ENCODE assay signal across 26 mouse cellular contexts in the genomic region with DNA sequence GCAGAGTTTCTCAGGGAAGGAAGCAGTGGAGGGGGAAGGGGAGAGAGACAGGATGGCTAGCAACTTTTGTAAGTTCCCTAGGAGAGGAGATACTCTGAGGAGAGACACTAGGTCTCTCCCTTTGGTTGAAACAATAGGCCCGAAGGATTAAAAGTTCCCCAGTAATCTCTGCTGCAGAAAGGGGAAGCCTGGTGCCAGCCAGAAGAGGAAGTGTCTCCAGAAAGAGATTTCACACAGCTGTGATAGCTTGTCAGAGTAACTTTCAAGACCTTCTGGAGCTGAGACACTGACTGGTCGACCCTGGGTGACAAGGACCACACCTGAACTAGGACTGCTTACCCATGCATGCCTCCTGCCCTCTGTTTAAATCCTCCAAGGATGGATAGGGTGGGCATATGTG. TPM values are rescaled to one million over a fixed set of nuclear protein-coding genes. Genes with fewer than 3 reads are reported as not detected.
DNase-seq lines count a peak whose midpoint lies in the region; ATAC-seq lines count a peak whose summit lies in the region.
"Had no signal": no experiment of that assay in that cellular context is flagged by ENCODE, and none has a peak within 500 bp of the region (broad histone marks: within the 10 kb centered on the region; RNA-seq: fewer than 3 reads in every experiment).

No protein-coding gene starts in this region.

- peaks cover 79% of the 10 kb centered on the region for H3K4me1 ChIP-seq in heart, embryonic 13.5 days

- H3K4me2 ChIP-seq in heart, embryonic 13.5 days: no peak overlapping the region
- H3K4me2 ChIP-seq: heart, embryonic 15.5 days; hindbrain, embryonic 13.5 days; limb, embryonic 13.5 days; liver, embryonic 11.5 days; midbrain, embryonic 12.5 days; neural tube, embryonic 13.5 days had no signal

- ATAC-seq in heart, embryonic 13.5 days (ENCODE audit: extremely low read depth, insufficient number of reproducible peaks, low FRiP score, low TSS enrichment): no peak
- peak; percentile 79 for ATAC-seq in common myeloid progenitor, adult 5-6 weeks (replicated peaks; ENCODE audit: low read depth, poor library complexity, severe bottlenecking)
- ATAC-seq in monocyte, adult 5-6 weeks (replicated peaks; ENCODE audit: insufficient number of reproducible peaks, low FRiP score, low TSS enrichment, poor library complexity, severe bottlenecking): peak; percentile 70; the same call in 1 of the 2 replicates
- no peak for ATAC-seq in megakaryocyte-erythroid progenitor cell, adult 5-6 weeks (replicated peaks; ENCODE audit: low FRiP score, low TSS enrichment, poor library complexity, severe bottlenecking)
- ATAC-seq: forebrain, postnatal 0 days; intestine, postnatal 0 days had no signal

- H3K9me3 ChIP-seq in heart, embryonic 13.5 days: no peaks in the 10 kb centered on the region
- H3K9me3 ChIP-seq: heart, embryonic 15.5 days; hindbrain, embryonic 13.5 days; limb, embryonic 13.5 days; midbrain, embryonic 12.5 days; neural tube, embryonic 13.5 days had no signal

- H3K27ac ChIP-seq in heart, embryonic 13.5 days (replicated peaks): peak overlapping the region; percentile 20; the same call in 1 of the 2 replicates
- H3K27ac ChIP-seq: heart, embryonic 15.5 days; hindbrain, embryonic 13.5 days; left cerebral cortex, adult 2 months; limb, embryonic 13.5 days; midbrain, embryonic 12.5 days; neural tube, embryonic 13.5 days had no signal

- DNase-seq in heart, adult 8-10 months (ENCODE audit: low spot score): no peak
- peak; percentile 55 for DNase-seq in A20 (ENCODE audit: low read depth, low spot score)
- DNase-seq in gastrocnemius, postnatal 25 days: no peak
- DNase-seq: adrenal gland, postnatal 10 days; cerebellum, adult 18-20 months; cerebellum, postnatal 10 days; forebrain, postnatal 0 days; kidney, adult 9 months; lung, adult 18-20 months; lung, postnatal 10 days; retina, postnatal 1 day; right cerebral cortex, postnatal 14 days had no signal

- peaks cover 20% of the 10 kb centered on the region for H3K36me3 ChIP-seq in heart, embryonic 13.5 days
- H3K36me3 ChIP-seq: G1E; heart, embryonic 15.5 days had no signal

- WGBS in heart, embryonic 13.5 days: 32% methylated on average over 2 of the region's 2 CpGs

- H3K9ac ChIP-seq in heart, embryonic 13.5 days: no peak overlapping the region
- H3K9ac ChIP-seq: forebrain, postnatal 0 days; heart, embryonic 15.5 days; hindbrain, embryonic 13.5 days; limb, embryonic 13.5 days; midbrain, embryonic 12.5 days; neural tube, embryonic 13.5 days had no signal

- no peak overlapping the region for H3K4me3 ChIP-seq in heart, embryonic 13.5 days
- H3K4me3 ChIP-seq: erythroblast, embryonic 14.5 days; heart, embryonic 15.5 days; hindbrain, embryonic 13.5 days; left cerebral cortex, adult 2 months; limb, embryonic 13.5 days; midbrain, embryonic 12.5 days; neural tube, embryonic 13.5 days had no signal

- H3K27me3 ChIP-seq in heart, embryonic 13.5 days (replicated peaks): no peaks in the 10 kb centered on the region
- H3K27me3 ChIP-seq: heart, embryonic 15.5 days; hindbrain, embryonic 13.5 days; limb, embryonic 13.5 days; midbrain, embryonic 12.5 days; neural tube, embryonic 13.5 days had no signal

RNA-seq across cellular contexts. Expression of a gene that starts 11.1 kb away (rescaled TPM):
- 9.5 and 10.6 TPM in 2 replicates for polyA plus RNA-seq in heart, embryonic 13.5 days (2015; fragmentation: Nextera tagmentation; extraction: Ambion mirVana)
- total RNA-seq in heart, adult 8-10 months (2022): under 1 TPM; 0.19 to 0.79 (median 0.45) TPM
- total RNA-seq in common myeloid progenitor, adult 5-6 weeks (2017): not detected in 2 replicates
- total RNA-seq in monocyte, adult 5-6 weeks (2017): not detected in 3 replicates
- under 1 TPM; 0.67 to 0.74 TPM for total RNA-seq in gastrocnemius, postnatal 25 days (2021)
- not detected in 2 replicates for total RNA-seq in megakaryocyte-erythroid progenitor cell, adult 5-6 weeks (2014; fragmentation: Nextera tagmentation)
- total RNA-seq in megakaryocyte-erythroid progenitor cell, adult 5-6 weeks (2017): not detected in 2 replicates
- polyA plus RNA-seq: erythroblast, embryonic 14.5 days; G1E had no signal

Comparison
In these comparisons a context has a peak if more than half of its experiments do, and no peak if none do; other contexts are left out.
1. ATAC-seq: peak in common myeloid progenitor, adult 5-6 weeks (single experiment) and monocyte, adult 5-6 weeks (single experiment); none in heart, embryonic 13.5 days (single experiment) and megakaryocyte-erythroid progenitor cell, adult 5-6 weeks (single experiment).